Mouse (Mus musculus): ENCODE measurements around the gene Pex14. TPM values are rescaled to one million over a fixed set of nuclear protein-coding genes. Genes with fewer than 3 reads are reported as not detected.

Pex14 gene
- polyA plus RNA-seq, 1 experiment from 2014 or later: 44.6 TPM

- H3K27ac ChIP-seq (ENCODE audit: low read length): peak overlapping the region; percentile 68
- peaks cover 25% of the 10 kb centered on the region for H3K4me1 ChIP-seq (ENCODE audit: control insufficient read depth, insufficient read depth, low read length)
- no peak overlapping the region for H3K9ac ChIP-seq (ENCODE audit: low read length)
- no peak overlapping the region for H3K4me2 ChIP-seq (ENCODE audit: low read depth, low read length)
- no peaks in the 10 kb centered on the region for H3K9me3 ChIP-seq (replicated peaks; ENCODE audit: control insufficient read depth, low read length)
- 77% methylated on average over 8 of the region's 8 CpGs for WGBS
- 0 out of 2 replicates have a peak, but pooled peaks have one; percentile 7 for ATAC-seq (replicated peaks; ENCODE audit: extremely low read depth, insufficient read depth, low FRiP score)
- H3K27me3 ChIP-seq (ENCODE audit: control insufficient read depth, insufficient read depth, low read length): no peaks in the 10 kb centered on the region
- H3K36me3 ChIP-seq (ENCODE audit: control insufficient read depth, insufficient read depth): peaks cover 26% of the 10 kb centered on the region
- no peak overlapping the region for H3K4me3 ChIP-seq (ENCODE audit: low read length)
Observed at GRCm38 (mm10) chr4:148946071-148946470, 153.6 kb downstream of the Pex14 start.

GRCm38 (mm10) chr4:148945476-148945881, 154.2 kb downstream of the Pex14 start:
- Histone ChIP-seq H3K4me1 (ENCODE audit: control insufficient read depth, insufficient read depth, low read length) (peaks cover 25% of the 10 kb centered on the region), H3K27me3 (ENCODE audit: control insufficient read depth, insufficient read depth, low read length) (no peaks in the 10 kb centered on the region), H3K27ac (ENCODE audit: low read length) (peak overlapping the region; percentile 68), H3K4me2 (ENCODE audit: low read depth, low read length) (no peak overlapping the region), H3K36me3 (ENCODE audit: control insufficient read depth, insufficient read depth) (peaks cover 26% of the 10 kb centered on the region), H3K4me3 (ENCODE audit: low read length) (no peak overlapping the region), H3K9me3 (replicated peaks; ENCODE audit: control insufficient read depth, low read length) (no peaks in the 10 kb centered on the region), H3K9ac (ENCODE audit: low read length) (no peak overlapping the region; the same call in 1 of the 2 replicates)
- ATAC-seq (replicated peaks; ENCODE audit: extremely low read depth, insufficient read depth, low FRiP score): peak; percentile 39
- 49% methylated on average over 4 of the region's 4 CpGs for WGBS

- no peak overlapping the region for H3K4me2 ChIP-seq (ENCODE audit: low read depth, low read length)
- peaks cover 34% of the 10 kb centered on the region for H3K4me1 ChIP-seq (ENCODE audit: control insufficient read depth, insufficient read depth, low read length)
- H3K9me3 ChIP-seq (replicated peaks; ENCODE audit: control insufficient read depth, low read length): no peaks in the 10 kb centered on the region
- no peaks in the 10 kb centered on the region for H3K27me3 ChIP-seq (ENCODE audit: control insufficient read depth, insufficient read depth, low read length)
- 22% methylated on average over 5 of the region's 5 CpGs for WGBS
- peaks cover 30% of the 10 kb centered on the region for H3K36me3 ChIP-seq (ENCODE audit: control insufficient read depth, insufficient read depth)
- no peak overlapping the region for H3K4me3 ChIP-seq (ENCODE audit: low read length)
- H3K9ac ChIP-seq (ENCODE audit: low read length): no peak overlapping the region
- ATAC-seq (replicated peaks; ENCODE audit: extremely low read depth, insufficient read depth, low FRiP score): no peak
- no peak overlapping the region for H3K27ac ChIP-seq (ENCODE audit: low read length)
Observed at GRCm38 (mm10) chr4:148943099-148943498, 156.6 kb downstream of the Pex14 start.

- H3K36me3 ChIP-seq (ENCODE audit: control insufficient read depth, insufficient read depth): peaks cover 32% of the 10 kb centered on the region
- H3K9ac ChIP-seq (ENCODE audit: low read length): 0 out of 2 replicates have a peak overlapping the region, but pooled peaks have one; percentile 12
- ATAC-seq (replicated peaks; ENCODE audit: extremely low read depth, insufficient read depth, low FRiP score): no peak
- 0 out of 2 replicates have a peak overlapping the region, but pooled peaks have one; percentile 27 for H3K27ac ChIP-seq (ENCODE audit: low read length)
- H3K4me2 ChIP-seq (ENCODE audit: low read depth, low read length): no peak overlapping the region; the same call in 1 of the 2 replicates
- H3K9me3 ChIP-seq (replicated peaks; ENCODE audit: control insufficient read depth, low read length): no peaks in the 10 kb centered on the region
- no peak overlapping the region for H3K4me3 ChIP-seq (ENCODE audit: low read length)
- H3K4me1 ChIP-seq (ENCODE audit: control insufficient read depth, insufficient read depth, low read length): peaks cover 34% of the 10 kb centered on the region
- WGBS: 70% methylated on average over 11 of the region's 11 CpGs
- no peaks in the 10 kb centered on the region for H3K27me3 ChIP-seq (ENCODE audit: control insufficient read depth, insufficient read depth, low read length)
Observed at GRCm38 (mm10) chr4:148941321-148941720, 158.4 kb downstream of the Pex14 start.

GRCm38 (mm10) chr4:148940674-148941211, 158.9 kb downstream of the Pex14 start:
- Histone ChIP-seq H3K9ac (ENCODE audit: low read length) (peak overlapping the region; percentile 53), H3K27me3 (ENCODE audit: control insufficient read depth, insufficient read depth, low read length) (no peaks in the 10 kb centered on the region), H3K4me2 (ENCODE audit: low read depth, low read length) (peak overlapping the region; percentile 50), H3K27ac (ENCODE audit: low read length) (peak overlapping the region; percentile 63), H3K9me3 (replicated peaks; ENCODE audit: control insufficient read depth, low read length) (no peaks in the 10 kb centered on the region), H3K4me1 (ENCODE audit: control insufficient read depth, insufficient read depth, low read length) (peaks cover 33% of the 10 kb centered on the region), H3K4me3 (ENCODE audit: low read length) (peak overlapping the region; percentile 11; the same call in 1 of the 2 replicates), H3K36me3 (ENCODE audit: control insufficient read depth, insufficient read depth) (peaks cover 32% of the 10 kb centered on the region)
- ATAC-seq (replicated peaks; ENCODE audit: extremely low read depth, insufficient read depth, low FRiP score): peak; percentile 86
- 14% methylated on average over 25 of the region's 25 CpGs for WGBS

GRCm38 (mm10) chr4:148938546-148938945, 161.1 kb downstream of the Pex14 start:
- Histone ChIP-seq H3K4me3 (ENCODE audit: low read length) (no peak overlapping the region), H3K4me1 (ENCODE audit: control insufficient read depth, insufficient read depth, low read length) (peaks cover 34% of the 10 kb centered on the region), H3K27me3 (ENCODE audit: control insufficient read depth, insufficient read depth, low read length) (no peaks in the 10 kb centered on the region), H3K9ac (ENCODE audit: low read length) (no peak overlapping the region), H3K36me3 (ENCODE audit: control insufficient read depth, insufficient read depth) (peaks cover 32% of the 10 kb centered on the region), H3K4me2 (ENCODE audit: low read depth, low read length) (no peak overlapping the region), H3K27ac (ENCODE audit: low read length) (no peak overlapping the region), H3K9me3 (replicated peaks; ENCODE audit: control insufficient read depth, low read length) (no peaks in the 10 kb centered on the region)
- WGBS: 81% methylated on average over 26 of the region's 26 CpGs
- ATAC-seq (replicated peaks; ENCODE audit: extremely low read depth, insufficient read depth, low FRiP score): no peak

GRCm38 (mm10) chr4:148936727-148937126, 162.9 kb downstream of the Pex14 start:
- H3K27ac ChIP-seq (ENCODE audit: low read length): no peak overlapping the region
- peaks cover 27% of the 10 kb centered on the region for H3K36me3 ChIP-seq (ENCODE audit: control insufficient read depth, insufficient read depth)
- 80% methylated on average over 12 of the region's 12 CpGs for WGBS

GRCm38 (mm10) chr4:148936111-148936510, 163.6 kb downstream of the Pex14 start:
- no peak overlapping the region for H3K9ac ChIP-seq (ENCODE audit: low read length)
- H3K27me3 ChIP-seq (ENCODE audit: control insufficient read depth, insufficient read depth, low read length): no peaks in the 10 kb centered on the region
- peaks cover 40% of the 10 kb centered on the region for H3K4me1 ChIP-seq (ENCODE audit: control insufficient read depth, insufficient read depth, low read length)
- no peak overlapping the region for H3K27ac ChIP-seq (ENCODE audit: low read length)
- no peak overlapping the region for H3K4me3 ChIP-seq (ENCODE audit: low read length)
- no peaks in the 10 kb centered on the region for H3K9me3 ChIP-seq (replicated peaks; ENCODE audit: control insufficient read depth, low read length)
- H3K4me2 ChIP-seq (ENCODE audit: low read depth, low read length): no peak overlapping the region
- 79% methylated on average over 12 of the region's 12 CpGs for WGBS
- peaks cover 27% of the 10 kb centered on the region for H3K36me3 ChIP-seq (ENCODE audit: control insufficient read depth, insufficient read depth)
- ATAC-seq (replicated peaks; ENCODE audit: extremely low read depth, insufficient read depth, low FRiP score): no peak

More at GRCm38 (mm10) chr4:148936727-148937126, 162.9 kb downstream of the Pex14 start:
- ATAC-seq (replicated peaks; ENCODE audit: extremely low read depth, insufficient read depth, low FRiP score): no peak
- Histone ChIP-seq H3K4me3 (ENCODE audit: low read length) (no peak overlapping the region), H3K27me3 (ENCODE audit: control insufficient read depth, insufficient read depth, low read length) (no peaks in the 10 kb centered on the region), H3K9me3 (replicated peaks; ENCODE audit: control insufficient read depth, low read length) (no peaks in the 10 kb centered on the region), H3K4me1 (ENCODE audit: control insufficient read depth, insufficient read depth, low read length) (peaks cover 37% of the 10 kb centered on the region), H3K9ac (ENCODE audit: low read length) (no peak overlapping the region), H3K4me2 (ENCODE audit: low read depth, low read length) (no peak overlapping the region)

GRCm38 (mm10) chr4:148935211-148935610, 164.5 kb downstream of the Pex14 start:
- Histone ChIP-seq H3K4me3 (ENCODE audit: low read length) (no peak overlapping the region), H3K4me1 (ENCODE audit: control insufficient read depth, insufficient read depth, low read length) (peaks cover 40% of the 10 kb centered on the region), H3K4me2 (ENCODE audit: low read depth, low read length) (peak overlapping the region; percentile 9; the same call in 1 of the 2 replicates), H3K27me3 (ENCODE audit: control insufficient read depth, insufficient read depth, low read length) (no peaks in the 10 kb centered on the region), H3K36me3 (ENCODE audit: control insufficient read depth, insufficient read depth) (peaks cover 27% of the 10 kb centered on the region), H3K27ac (ENCODE audit: low read length) (peak overlapping the region; percentile 41), H3K9me3 (replicated peaks; ENCODE audit: control insufficient read depth, low read length) (no peaks in the 10 kb centered on the region), H3K9ac (ENCODE audit: low read length) (peak overlapping the region; percentile 57)
- WGBS: 24% methylated on average over 13 of the region's 13 CpGs
- ATAC-seq (replicated peaks; ENCODE audit: extremely low read depth, insufficient read depth, low FRiP score): peak; percentile 39
